Mouse (Mus musculus) large intestine, adult 2 months (tissue): ENCODE measurements around the gene Cbx4. TPM values are rescaled to one million over a fixed set of nuclear protein-coding genes. Genes with fewer than 3 reads are reported as not detected.

Experiments used
- DNase-seq: peaks from one replicate; pipeline ENCODE4 v3.0.0-alpha.2; 2012; ENCODE audit warnings: low read depth, low spot score
- WGBS: fragments of 180-500 bp; shearing (Covaris S2); methylation state at CpG from one replicate; pipeline ENCODE4 v1.1.7; 2018; 5-methylcytosine and 5-hydroxymethylcytosine counted together
- polyA plus RNA-seq: library from polyadenylated mRNA; depleted of rRNA; stranded (reverse); fragments of >200 nt; gene quantifications from 2 replicates; pipeline ENCODE4 v1.2.3, GENCODE M21; 2012

Gene Cbx4
- polyA plus RNA-seq, 1 experiment = 4.4 TPM

GRCm38 (mm10) chr11:119044551-119045337 is 41.3 kb downstream of the Cbx4 start:
- 3% methylated on average over 41 of the region's 41 CpGs for WGBS
- no peak for DNase-seq

DNA sequence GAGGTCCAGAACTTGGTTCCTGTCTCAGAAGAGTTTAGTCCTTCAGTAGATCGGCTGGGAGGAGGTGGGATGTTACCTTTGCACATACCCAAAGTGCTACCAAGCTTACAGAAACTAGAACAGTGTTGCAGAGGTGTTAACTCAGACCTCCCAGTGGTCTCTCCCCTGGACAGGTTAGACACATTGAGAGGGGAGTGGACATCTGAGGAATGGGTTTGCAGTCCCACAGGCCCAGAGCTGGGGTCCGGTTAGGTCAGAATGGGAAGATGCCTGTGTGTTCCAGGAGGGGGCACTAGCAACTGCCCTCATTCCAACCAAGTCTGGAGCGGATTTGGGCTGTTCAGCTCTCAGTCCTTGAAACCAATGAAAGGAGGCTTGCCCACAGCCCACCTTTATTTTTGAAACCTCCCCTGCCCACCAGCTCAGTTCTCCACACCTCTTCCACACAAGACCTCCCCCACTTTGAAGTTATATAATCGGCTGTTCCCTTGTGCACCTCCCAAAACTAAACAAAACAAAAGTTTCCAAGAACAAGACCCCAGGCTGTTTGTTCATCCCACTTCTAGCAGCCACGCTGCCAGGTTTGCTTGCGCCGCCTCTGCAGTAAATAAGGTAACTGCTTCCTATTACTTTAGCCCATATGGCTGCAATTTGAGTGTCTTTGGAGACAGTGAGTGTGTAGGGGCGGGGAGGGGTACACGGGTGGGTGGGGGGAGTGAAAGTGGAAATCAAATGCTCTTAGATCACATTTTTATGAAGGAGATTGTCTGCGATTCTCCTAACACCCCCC is 42.1 kb downstream of the Cbx4 start:
- no peak for DNase-seq
- WGBS = 8% methylated on average over 10 of the region's 10 CpGs

DNA sequence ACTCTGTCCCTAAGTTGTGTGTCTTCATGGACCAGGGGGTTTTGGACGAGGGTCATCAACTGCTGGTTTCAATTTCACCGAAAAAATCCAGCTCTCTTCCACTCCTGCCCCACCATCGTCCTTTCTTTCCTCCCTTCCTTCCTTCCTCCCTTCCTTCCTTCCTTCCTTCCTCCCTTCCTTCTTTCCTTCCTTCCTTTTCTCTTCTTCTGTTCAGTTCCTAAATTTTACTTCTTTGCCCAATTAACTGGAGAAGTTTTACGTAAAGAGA is 42.8 kb downstream of the Cbx4 start:
- no peak for DNase-seq
- 15% methylated on average over 4 of the region's 4 CpGs for WGBS

DNA sequence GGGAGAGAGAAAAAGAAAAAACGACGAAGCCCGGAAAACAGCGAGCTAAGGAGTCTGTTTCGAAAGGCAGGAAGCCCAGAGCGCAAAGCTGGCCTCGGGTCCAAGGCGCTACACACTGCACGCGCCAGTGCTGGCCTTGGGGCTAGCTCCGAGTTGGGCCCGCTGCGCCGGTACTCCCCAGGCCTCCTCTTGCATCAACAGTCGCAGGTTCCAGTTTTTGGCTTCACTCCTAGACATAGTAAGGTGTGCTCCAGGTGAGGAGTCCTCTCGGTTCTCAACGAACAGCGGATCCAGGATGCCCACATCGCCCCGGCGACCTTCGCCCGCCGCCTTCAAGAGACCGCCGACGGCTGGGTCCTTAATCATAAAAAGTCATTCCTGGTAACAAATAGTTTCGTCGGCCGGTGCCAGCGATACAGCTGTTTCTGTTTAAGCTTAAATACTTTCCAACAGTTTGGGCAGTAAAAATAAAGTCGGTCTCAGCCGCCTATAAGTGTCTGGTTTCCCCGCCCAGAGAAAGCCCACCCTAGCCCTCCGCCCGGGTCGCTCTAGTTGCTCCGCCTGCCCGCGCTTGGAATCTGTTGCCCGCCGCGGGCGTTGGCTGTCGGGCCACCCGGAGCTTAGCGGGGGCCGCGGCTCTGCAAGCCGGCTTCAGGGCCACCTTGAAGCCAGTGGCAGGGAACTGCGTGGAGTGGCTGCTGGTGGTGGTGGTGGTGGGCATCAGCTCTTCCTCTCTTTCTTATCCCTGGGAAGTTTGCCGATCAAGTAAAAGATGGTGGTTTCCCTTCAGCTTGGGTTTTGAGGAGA is 43.4 kb downstream of the Cbx4 start:
- WGBS = 2% methylated on average over 52 of the region's 52 CpGs
- DNase-seq = no peak

- WGBS = 2% methylated on average over 31 of the region's 31 CpGs
- no peak for DNase-seq
Measured at GRCm38 (mm10) chr11:119041750-119042465, 44.1 kb downstream of the Cbx4 start.

GRCm38 (mm10) chr11:119041325-119041716 is 44.7 kb downstream of the Cbx4 start:
- no peak for DNase-seq
- WGBS = 2% methylated on average over 31 of the region's 31 CpGs

- peak; percentile 98 for DNase-seq
- under 1% methylated on average over 63 of the region's 63 CpGs for WGBS
Measured at GRCm38 (mm10) chr11:119040600-119041324, 45.3 kb downstream of the Cbx4 start, which contains the start of gene Cbx8. Gene Cbx8 (minus strand): TSS chr11:119040969.

- DNase-seq = no peak
Measured at GRCm38 (mm10) chr11:119039732-119040512, 46.1 kb downstream of the Cbx4 start.

DNA sequence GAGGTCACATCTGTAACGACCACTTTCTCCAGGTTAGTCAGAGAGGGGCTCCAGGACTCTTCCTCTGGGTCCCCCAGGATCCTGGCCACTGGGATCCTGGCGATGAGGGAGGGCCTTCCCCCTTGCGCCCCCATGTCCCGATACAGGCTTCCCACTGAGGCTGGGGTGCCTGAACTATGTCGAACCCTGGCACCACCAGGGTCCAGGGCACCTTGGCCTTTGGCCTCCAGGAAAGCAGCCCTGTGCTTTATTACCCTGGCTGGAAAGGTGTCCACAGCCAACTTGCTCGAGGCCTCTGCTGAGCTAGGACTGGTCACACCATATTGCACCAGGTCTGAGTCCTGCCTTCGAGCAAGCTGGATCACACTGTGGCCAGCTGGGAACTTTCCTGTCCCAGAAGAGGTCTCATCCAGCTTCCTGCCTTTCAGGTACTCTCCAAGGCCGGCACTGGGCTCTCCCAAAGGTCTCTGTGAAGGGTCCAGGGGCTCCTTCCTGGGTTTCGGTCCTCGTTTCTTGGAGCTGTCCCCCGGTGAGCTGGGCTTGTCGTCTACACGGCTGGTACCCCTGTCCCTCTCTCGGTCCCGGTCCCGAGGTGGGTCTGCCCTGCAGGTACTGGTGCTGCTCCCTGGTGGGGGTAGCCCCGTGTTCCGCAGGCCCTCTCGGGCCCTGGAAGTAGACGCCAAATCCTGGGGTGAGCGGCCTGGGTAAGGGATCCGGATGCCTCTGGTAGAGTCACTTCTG is 47.1 kb downstream of the Cbx4 start:
- DNase-seq = no peak
- 91% methylated on average over 22 of the region's 22 CpGs for WGBS

More at GRCm38 (mm10) chr11:119039732-119040512, 46.1 kb downstream of the Cbx4 start:
- WGBS = 27% methylated on average over 21 of the region's 21 CpGs

- no peak for DNase-seq
- WGBS = 78% methylated on average over 18 of the region's 18 CpGs
Measured at GRCm38 (mm10) chr11:119037780-119038401, 48.1 kb downstream of the Cbx4 start.

DNA sequence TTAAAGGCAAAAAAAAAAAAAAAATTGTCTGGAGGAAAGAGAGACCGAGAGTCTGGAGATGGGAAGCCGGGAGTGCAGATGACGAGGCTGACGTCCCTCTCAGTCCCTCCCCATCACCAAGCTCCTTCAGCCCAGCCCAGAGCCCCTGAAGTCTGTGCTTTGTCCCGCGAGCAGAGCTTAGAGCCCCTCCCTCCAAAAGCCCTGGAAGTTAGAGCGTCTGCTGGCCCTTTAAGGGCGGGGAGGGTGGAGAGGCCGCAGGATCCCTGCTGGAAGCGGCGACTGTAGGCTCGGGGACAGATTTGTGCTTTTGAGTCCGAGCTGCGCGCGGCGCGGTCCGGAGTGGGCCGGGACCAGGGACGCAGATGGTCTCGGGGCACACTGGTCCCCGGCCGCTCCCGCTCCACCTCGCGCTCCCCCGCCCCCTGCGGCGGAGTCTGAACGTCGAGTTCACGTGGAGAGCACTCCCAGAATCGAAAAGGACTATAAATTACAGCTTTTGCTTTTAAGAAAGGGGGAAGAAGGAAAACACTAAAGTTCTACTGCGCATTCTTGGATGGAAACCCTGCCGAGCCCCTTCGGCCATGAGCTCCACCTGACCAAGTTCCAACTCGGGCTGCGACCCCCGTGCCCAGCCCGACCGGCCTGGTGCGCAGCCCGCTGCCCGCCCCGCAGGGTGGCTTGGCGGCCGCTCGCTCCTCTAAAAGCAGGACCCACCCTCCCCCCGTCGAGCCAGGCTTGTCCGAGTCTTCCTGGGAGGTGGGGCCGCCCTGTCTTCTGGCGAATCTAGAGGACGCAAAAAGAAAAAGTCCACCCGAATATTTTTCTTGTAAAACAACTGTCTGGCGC is 48.9 kb downstream of the Cbx4 start:
- DNase-seq = no peak
- WGBS = 20% methylated on average over 57 of the region's 57 CpGs

GRCm38 (mm10) chr11:119036447-119036846 is 49.6 kb downstream of the Cbx4 start:
- 24% methylated on average over 15 of the region's 15 CpGs for WGBS

DNA sequence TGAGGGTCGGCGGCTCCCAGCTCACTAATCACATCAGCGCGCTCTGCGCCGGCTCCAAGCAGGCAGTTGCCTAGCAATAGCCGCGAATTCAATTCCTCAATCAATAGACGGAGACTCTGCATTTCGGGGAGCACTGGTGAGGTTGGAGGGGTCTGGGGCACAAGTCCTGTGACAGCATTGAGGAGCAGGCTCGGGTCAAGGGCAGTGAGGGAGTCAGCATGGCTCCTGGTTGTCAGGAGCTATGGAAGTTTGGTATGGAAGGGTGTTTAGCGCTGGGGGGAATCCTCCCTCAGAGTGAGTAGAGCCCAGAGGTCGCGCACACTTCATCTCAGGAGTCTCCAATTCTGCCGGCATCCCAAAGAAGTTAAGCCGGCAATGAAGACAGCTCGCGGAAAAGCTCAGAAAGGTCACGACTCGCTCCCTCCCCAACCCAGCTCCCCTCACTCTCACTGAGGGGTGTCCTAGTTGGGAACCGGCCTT is 50.3 kb downstream of the Cbx4 start:
- no peak for DNase-seq
- WGBS = 32% methylated on average over 21 of the region's 21 CpGs

More at GRCm38 (mm10) chr11:119036447-119036846, 49.6 kb downstream of the Cbx4 start:
- DNase-seq = no peak

- 18% methylated on average over 21 of the region's 21 CpGs for WGBS
Measured at GRCm38 (mm10) chr11:119035094-119035685, 50.8 kb downstream of the Cbx4 start.

GRCm38 (mm10) chr11:119034635-119035034 is 51.4 kb downstream of the Cbx4 start:
- WGBS = 14% methylated on average over 19 of the region's 19 CpGs
- no peak for DNase-seq

More at GRCm38 (mm10) chr11:119035094-119035685, 50.8 kb downstream of the Cbx4 start:
- DNase-seq = no peak
